21 mouse cellular contexts compared by ENCODE assay signal in genomic region chr1:194038711-194039110, GRCm38 (mm10).
DNase-seq lines count a peak whose midpoint lies in the region; ATAC-seq and TF ChIP-seq lines count a peak whose summit lies in the region.
"Had no signal": no experiment of that assay in that cellular context is flagged by ENCODE, and none has a peak within 500 bp of the region (broad histone marks: within the 10 kb centered on the region; RNA-seq: fewer than 3 reads in every experiment).

No protein-coding gene starts in this region.

- DNase-seq in kidney, adult 11 months, result peak; percentile 57
- DNase-seq in kidney, postnatal 4 days, result no peak
- DNase-seq in midbrain, embryonic 11.5 days (ENCODE audit: low spot score, missing footprints), result peak; percentile 31
- peak; percentile 45 for DNase-seq in kidney, postnatal 14 days
- DNase-seq in gastrocnemius, adult 2 months, result no peak
- no peak for DNase-seq in left cerebral cortex, postnatal 4 days
- DNase-seq in spleen, postnatal 14 days (ENCODE audit: low spot score in 2 of 2), result no peak
- DNase-seq: adrenal gland, postnatal 10 days; B cell, adult 2 months; cerebellum, adult 11 months; cerebellum, adult 8-10 months; cerebellum, postnatal 25 days; gastrocnemius, postnatal 25 days had no signal

- no peak overlapping the region for H3K9ac ChIP-seq in midbrain, embryonic 11.5 days (ENCODE audit: low read length)
- no peak overlapping the region for H3K9ac ChIP-seq in midbrain, embryonic 16.5 days (ENCODE audit: low read depth, low read length)
- H3K9ac ChIP-seq: embryonic facial prominence, embryonic 13.5 days; forebrain, embryonic 12.5 days; heart, embryonic 12.5 days had no signal

- no peaks in the 10 kb centered on the region for H3K9me3 ChIP-seq in midbrain, embryonic 11.5 days (ENCODE audit: control insufficient read depth, low read length)
- H3K9me3 ChIP-seq in midbrain, embryonic 16.5 days (replicated peaks; ENCODE audit: control insufficient read depth, low read length, poor library complexity, severe bottlenecking), result no peaks in the 10 kb centered on the region
- H3K9me3 ChIP-seq: embryonic facial prominence, embryonic 13.5 days; forebrain, embryonic 12.5 days; G1E; heart, embryonic 12.5 days; hindbrain, embryonic 10.5 days had no signal

- intact Hi-C loops in gastrocnemius, adult 2 months (cut with DNase I), result no loop called here
- intact Hi-C loops in left cerebral cortex, postnatal 4 days (cut with DNase I), result no loop called here

- no peak overlapping the region for H3K27ac ChIP-seq in midbrain, embryonic 11.5 days (ENCODE audit: low read depth, low read length)
- H3K27ac ChIP-seq in midbrain, embryonic 16.5 days (ENCODE audit: low read length), result no peak overlapping the region
- no peak overlapping the region for H3K27ac ChIP-seq in gastrocnemius, adult 2 months
- H3K27ac ChIP-seq: embryonic facial prominence, embryonic 13.5 days; forebrain, embryonic 12.5 days; hindbrain, embryonic 10.5 days had no signal

- no peaks in the 10 kb centered on the region for H3K36me3 ChIP-seq in midbrain, embryonic 11.5 days (ENCODE audit: control insufficient read depth, insufficient read depth, low read length)
- H3K36me3 ChIP-seq in midbrain, embryonic 16.5 days (ENCODE audit: control insufficient read depth, insufficient read depth, low read length), result no peaks in the 10 kb centered on the region
- H3K36me3 ChIP-seq: embryonic facial prominence, embryonic 13.5 days; forebrain, embryonic 12.5 days; G1E; heart, embryonic 12.5 days; hindbrain, embryonic 10.5 days had no signal

- peaks cover 12% of the 10 kb centered on the region for H3K4me1 ChIP-seq in midbrain, embryonic 11.5 days (ENCODE audit: control insufficient read depth, insufficient read depth, low read length)
- peaks cover 8% of the 10 kb centered on the region for H3K4me1 ChIP-seq in midbrain, embryonic 16.5 days (ENCODE audit: control insufficient read depth, insufficient read depth, low read length)
- H3K4me1 ChIP-seq: heart, embryonic 12.5 days had no signal

- no peak for ATAC-seq in midbrain, embryonic 11.5 days (ENCODE audit: low FRiP score)
- ATAC-seq in midbrain, embryonic 16.5 days, result no peak
- ATAC-seq: CD4-positive, CD25-positive, alpha-beta regulatory T cell, adult 4 months; forebrain, embryonic 16.5 days had no signal

- H3K27me3 ChIP-seq in midbrain, embryonic 11.5 days (ENCODE audit: control insufficient read depth, insufficient read depth, low read length), result no peaks in the 10 kb centered on the region
- no peaks in the 10 kb centered on the region for H3K27me3 ChIP-seq in midbrain, embryonic 16.5 days (ENCODE audit: control insufficient read depth, insufficient read depth, low read depth, low read length)
- H3K27me3 ChIP-seq: embryonic facial prominence, embryonic 13.5 days; forebrain, embryonic 12.5 days; heart, embryonic 12.5 days had no signal

- TF ChIP-seq CTCF in gastrocnemius, adult 2 months (IDR thresholded peaks at IDR 0.05), result no peak

- H3K4me3 ChIP-seq in midbrain, embryonic 11.5 days (ENCODE audit: low read depth, low read length), result no peak overlapping the region
- no peak overlapping the region for H3K4me3 ChIP-seq in midbrain, embryonic 16.5 days (ENCODE audit: low read depth, low read length)
- H3K4me3 ChIP-seq in gastrocnemius, adult 2 months, result no peak overlapping the region
- H3K4me3 ChIP-seq: embryonic facial prominence, embryonic 13.5 days; forebrain, embryonic 12.5 days; heart, embryonic 12.5 days; hindbrain, embryonic 10.5 days had no signal

- H3K4me2 ChIP-seq in midbrain, embryonic 11.5 days, result no peak overlapping the region
- H3K4me2 ChIP-seq in midbrain, embryonic 16.5 days (ENCODE audit: low read length), result no peak overlapping the region
- H3K4me2 ChIP-seq: embryonic facial prominence, embryonic 13.5 days; forebrain, embryonic 12.5 days; heart, embryonic 12.5 days had no signal

Comparison
In these comparisons a context has a peak if more than half of its experiments do, and no peak if none do; other contexts are left out.
1. DNase-seq: peak in kidney, adult 11 months (single experiment), midbrain, embryonic 11.5 days (single experiment) and kidney, postnatal 14 days (single experiment); none in kidney, postnatal 4 days (0 of 2), gastrocnemius, adult 2 months (single experiment), left cerebral cortex, postnatal 4 days (single experiment) and spleen, postnatal 14 days (0 of 2).